Mouse (Mus musculus) heart, postnatal 0 days (tissue): Measurements from ENCODE around the gene Kcns3.
A peak's percentile ranks its signal among the peaks of the same experiment; 100 is the strongest.

Source experiments
- CTCF ChIP-seq: IDR thresholded peaks from 2 replicates; pipeline ENCODE4 v1.5.1; 2016; ENCODE audit warnings: antibody characterized with exemption, control low read depth, low read depth
- EP300 ChIP-seq: IDR thresholded peaks from 2 replicates; pipeline ENCODE4 v1.6.1; 2016; ENCODE audit warnings: antibody characterized with exemption, low read depth

DNA sequence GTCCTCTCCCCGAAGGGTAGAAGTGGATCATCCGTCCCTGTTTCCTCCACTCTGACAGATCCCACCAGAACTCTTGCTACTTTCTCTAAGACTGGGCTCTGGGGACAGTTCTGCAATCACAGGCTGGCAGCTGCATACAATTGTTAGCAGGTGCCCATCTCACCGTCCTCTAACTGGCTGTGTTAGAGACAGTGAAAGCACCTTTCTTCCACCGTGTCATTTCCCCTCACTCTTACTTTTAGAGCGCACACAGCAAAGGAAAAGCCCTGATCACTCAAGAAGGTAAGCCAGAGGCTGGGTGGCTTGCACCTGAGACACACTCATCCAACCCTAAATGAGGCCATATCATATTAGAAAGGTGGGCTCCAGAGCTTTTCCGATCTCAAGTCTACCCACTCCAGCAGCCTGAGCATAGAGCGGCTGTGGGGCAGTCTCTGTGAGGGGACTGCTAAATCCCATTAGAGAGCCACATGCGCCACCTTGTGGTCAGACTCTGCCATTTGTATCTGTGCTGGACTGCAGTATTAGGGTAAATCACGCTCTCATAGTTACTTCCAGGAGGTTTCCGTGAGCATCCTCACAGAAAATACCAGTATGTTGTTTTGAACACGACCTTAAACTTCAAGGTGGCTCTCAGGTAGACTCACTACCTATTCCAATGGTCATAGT lies 27.8 kb upstream of the Kcns3 start:
- TF ChIP-seq CTCF, result peak; percentile 91
- TF ChIP-seq EP300, result no peak
